Mouse (Mus musculus) hindbrain, embryonic 16.5 days (tissue): ENCODE data around the gene Mycbpap. TPM values are rescaled to one million over a fixed set of nuclear protein-coding genes. Genes with fewer than 3 reads are reported as not detected.

ENCODE experiments used
- ATAC-seq: fragments of 200-750 bp; cut with Nextera tagmentation; 2 replicates; pipeline ENCODE4 v1.8.0; 2017; ENCODE audit warnings: moderate TSS enrichment, moderate library complexity
- H3K27ac ChIP-seq: fragments of 300-500 bp; sonication (generic); 2 replicates; pipeline ENCODE4 v1.5.1; 2014; ENCODE audit warnings: low read depth, mild to moderate bottlenecking, control low read depth, low read length, moderate library complexity
- H3K27me3 ChIP-seq: fragments of 300-500 bp; sonication (generic); replicated peaks from 2 replicates; pipeline ENCODE4 v1.6.1; 2014; ENCODE audit warnings: low read length; ENCODE audit not compliant: control insufficient read depth, insufficient read depth
- H3K36me3 ChIP-seq: fragments of 300-500 bp; sonication (generic); 2 replicates; pipeline ENCODE4 v1.6.1; 2014; ENCODE audit warnings: mild to moderate bottlenecking, low read length, moderate library complexity, mixed read lengths; ENCODE audit not compliant: control insufficient read depth, insufficient read depth
- H3K4me1 ChIP-seq: fragments of 300-500 bp; sonication (generic); 2 replicates; pipeline ENCODE4 v1.6.1; 2014; ENCODE audit warnings: low read depth, low read length; ENCODE audit not compliant: control insufficient read depth, insufficient read depth
- H3K4me2 ChIP-seq: fragments of 300-500 bp; sonication (generic); 2 replicates; pipeline ENCODE4 v1.6.1; 2014; ENCODE audit warnings: mild to moderate bottlenecking, low read length, control low read depth, moderate library complexity
- H3K4me3 ChIP-seq: fragments of 300-500 bp; sonication (generic); 2 replicates; pipeline ENCODE4 v1.5.1; 2014; ENCODE audit warnings: mild to moderate bottlenecking, low read length, control low read depth, moderate library complexity
- H3K9ac ChIP-seq: fragments of 300-500 bp; sonication (generic); 2 replicates; pipeline ENCODE4 v1.6.1; 2014; ENCODE audit warnings: low read depth, mild to moderate bottlenecking, control low read depth, low read length, moderate library complexity
- H3K9me3 ChIP-seq: fragments of 300-500 bp; sonication (generic); 2 replicates; pipeline ENCODE4 v1.6.1; 2014; ENCODE audit warnings: mild to moderate bottlenecking, low read length, moderate library complexity; ENCODE audit not compliant: control insufficient read depth
- WGBS: fragments of 180-500 bp; shearing (Covaris S2); extraction: QIAGEN DNeasy Blood & Tissue Kit; methylation state at CpG from one replicate; pipeline ENCODE4 v1.1.7; 2014; 5-methylcytosine and 5-hydroxymethylcytosine counted together
- polyA plus RNA-seq: library from polyadenylated mRNA; unstranded; fragments of >200 nt; fragmentation: Nextera tagmentation; extraction: Ambion mirVana; gene quantifications from 2 replicates; pipeline ENCODE4 v1.2.1, GENCODE M21; 2015

The Mycbpap gene
- polyA plus RNA-seq, 1 experiment from 2014 or later = 3.7 TPM

- no peak overlapping the region for H3K4me3 ChIP-seq
- no peak for ATAC-seq
- no peak overlapping the region for H3K9ac ChIP-seq
- peaks cover 3% of the 10 kb centered on the region; the same call in 1 of the 2 replicates for H3K4me1 ChIP-seq
- H3K27ac ChIP-seq = no peak overlapping the region
- H3K36me3 ChIP-seq = no peaks in the 10 kb centered on the region
- WGBS = 91% methylated on average over 11 of the region's 11 CpGs
- H3K27me3 ChIP-seq = peaks cover 3% of the 10 kb centered on the region
- no peaks in the 10 kb centered on the region for H3K9me3 ChIP-seq
- H3K4me2 ChIP-seq = no peak overlapping the region
Observed at GRCm38 (mm10) chr11:94488767-94489533, 32.6 kb downstream of the Mycbpap start.

GRCm38 (mm10) chr11:94486001-94486400 is 35.5 kb downstream of the Mycbpap start, which contains the start of gene Spata20:
Gene Spata20, minus strand, starts transcription at chr11:94486179.
- H3K4me2 ChIP-seq = peak within 1 kb of the TSS; percentile 51
- H3K4me3 ChIP-seq = peak within 1 kb of the TSS; percentile 21
- H3K27me3 ChIP-seq = no peaks in the 10 kb centered on the region
- no peak within 1 kb of the TSS for H3K27ac ChIP-seq
- no peaks in the 10 kb centered on the region for H3K9me3 ChIP-seq
- WGBS = 3% methylated on average over 24 of the region's 24 CpGs
- H3K36me3 ChIP-seq = no peaks in the 10 kb centered on the region
- H3K4me1 ChIP-seq = peaks cover 2% of the 10 kb centered on the region; the same call in 1 of the 2 replicates
- ATAC-seq = peak; percentile 86
- H3K9ac ChIP-seq = peak within 1 kb of the TSS; percentile 55

- 84% methylated on average over 5 of the region's 5 CpGs for WGBS
- Histone ChIP-seq H3K4me1 (no peaks in the 10 kb centered on the region), H3K27me3 (no peaks in the 10 kb centered on the region), H3K27ac (no peak overlapping the region), H3K4me3 (no peak overlapping the region), H3K4me2 (no peak overlapping the region), H3K9me3 (no peaks in the 10 kb centered on the region), H3K36me3 (no peaks in the 10 kb centered on the region), H3K9ac (no peak overlapping the region)
- no peak for ATAC-seq
Observed at GRCm38 (mm10) chr11:94485223-94485622, 36.3 kb downstream of the Mycbpap start.

- no peak for ATAC-seq
- no peaks in the 10 kb centered on the region for H3K27me3 ChIP-seq
- H3K4me1 ChIP-seq = no peaks in the 10 kb centered on the region
- WGBS = 87% methylated on average over 9 of the region's 9 CpGs
- no peak overlapping the region for H3K4me2 ChIP-seq
- no peaks in the 10 kb centered on the region for H3K36me3 ChIP-seq
- H3K27ac ChIP-seq = no peak overlapping the region
- no peak overlapping the region for H3K9ac ChIP-seq
- H3K4me3 ChIP-seq = no peak overlapping the region
- H3K9me3 ChIP-seq = no peaks in the 10 kb centered on the region
Observed at GRCm38 (mm10) chr11:94484636-94485035, 36.9 kb downstream of the Mycbpap start.

- Histone ChIP-seq H3K27ac (no peak overlapping the region), H3K27me3 (no peaks in the 10 kb centered on the region), H3K4me2 (no peak overlapping the region), H3K9me3 (no peaks in the 10 kb centered on the region), H3K36me3 (no peaks in the 10 kb centered on the region), H3K4me3 (no peak overlapping the region), H3K9ac (no peak overlapping the region), H3K4me1 (no peaks in the 10 kb centered on the region)
- no peak for ATAC-seq
- WGBS = 83% methylated on average over 14 of the region's 14 CpGs
Observed at GRCm38 (mm10) chr11:94483921-94484320, 37.6 kb downstream of the Mycbpap start.

DNA sequence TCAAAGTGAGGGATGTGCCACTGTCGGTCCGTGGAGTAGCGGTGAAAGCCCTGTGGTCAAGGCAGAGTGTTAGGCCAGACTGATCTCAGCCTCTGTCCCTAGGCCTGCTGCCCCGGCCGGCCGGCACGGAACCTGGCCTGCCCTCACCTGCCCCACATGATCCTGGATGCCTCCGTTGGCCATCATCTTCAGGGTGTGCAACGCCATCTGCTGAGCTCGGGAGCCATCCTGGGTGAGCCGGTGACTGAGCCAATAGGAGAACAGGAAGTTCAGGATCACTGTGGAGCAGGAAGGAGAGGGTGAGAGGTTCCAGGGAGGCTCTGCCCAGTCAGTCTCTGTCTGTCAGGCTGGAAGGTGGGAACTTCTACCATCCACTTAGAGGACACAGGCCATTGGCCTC is 38.1 kb downstream of the Mycbpap start:
- ATAC-seq = no peak
- Histone ChIP-seq H3K4me2 (no peak overlapping the region), H3K36me3 (no peaks in the 10 kb centered on the region), H3K4me3 (no peak overlapping the region), H3K27me3 (no peaks in the 10 kb centered on the region), H3K9ac (no peak overlapping the region), H3K9me3 (no peaks in the 10 kb centered on the region), H3K27ac (no peak overlapping the region), H3K4me1 (no peaks in the 10 kb centered on the region)
- 78% methylated on average over 11 of the region's 11 CpGs for WGBS

GRCm38 (mm10) chr11:94482738-94483137 is 38.8 kb downstream of the Mycbpap start:
- H3K4me1 ChIP-seq = no peaks in the 10 kb centered on the region
- 92% methylated on average over 11 of the region's 11 CpGs for WGBS
- H3K4me2 ChIP-seq = no peak overlapping the region
- no peak overlapping the region for H3K4me3 ChIP-seq
- no peaks in the 10 kb centered on the region for H3K36me3 ChIP-seq
- H3K27ac ChIP-seq = no peak overlapping the region
- H3K27me3 ChIP-seq = no peaks in the 10 kb centered on the region
- ATAC-seq = no peak
- H3K9me3 ChIP-seq = no peaks in the 10 kb centered on the region
- no peak overlapping the region for H3K9ac ChIP-seq

DNA sequence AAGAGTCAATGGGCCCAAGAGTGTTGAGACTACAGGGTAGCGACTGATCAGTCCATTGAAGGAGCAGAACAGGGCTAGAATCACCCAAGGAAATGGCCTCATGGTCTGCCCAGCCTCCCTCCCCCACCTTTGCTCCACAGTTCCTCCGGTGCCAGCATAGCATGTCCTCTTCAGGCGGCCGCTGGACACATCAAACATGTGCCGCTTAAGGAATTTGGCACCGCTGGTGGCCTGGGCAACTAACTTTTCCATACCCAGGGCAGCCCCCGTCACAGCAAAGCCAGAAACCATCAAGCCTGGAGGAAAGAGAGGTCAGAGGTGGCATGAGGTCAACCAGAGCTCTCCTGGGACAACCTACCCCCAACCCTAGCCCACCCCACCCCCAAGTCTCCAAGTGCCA is 39.6 kb downstream of the Mycbpap start:
- ATAC-seq = no peak
- Histone ChIP-seq H3K9ac (no peak overlapping the region), H3K27me3 (no peaks in the 10 kb centered on the region), H3K36me3 (no peaks in the 10 kb centered on the region), H3K9me3 (no peaks in the 10 kb centered on the region), H3K4me1 (no peaks in the 10 kb centered on the region), H3K27ac (no peak overlapping the region), H3K4me2 (no peak overlapping the region), H3K4me3 (no peak overlapping the region)
- 93% methylated on average over 7 of the region's 7 CpGs for WGBS

DNA sequence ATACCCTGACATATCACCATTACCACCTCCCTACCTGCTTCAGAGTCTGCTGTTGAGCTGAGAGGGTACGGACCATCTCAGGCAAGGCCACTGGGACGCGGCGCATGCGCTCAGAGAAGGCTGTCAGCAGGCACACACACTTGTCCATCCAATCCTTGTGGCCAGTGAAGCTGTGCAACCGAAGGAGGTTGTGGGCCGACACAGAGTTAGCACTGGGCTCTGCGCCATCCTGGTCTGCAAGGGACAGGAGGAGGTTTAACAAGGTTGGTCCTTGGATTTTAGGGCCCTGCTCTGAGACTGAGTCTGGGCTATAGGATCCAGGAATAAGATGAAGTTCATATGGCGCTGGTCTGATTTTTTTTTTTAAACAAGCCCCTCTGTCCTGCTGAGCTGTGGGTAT is 41.2 kb downstream of the Mycbpap start:
- H3K36me3 ChIP-seq = no peaks in the 10 kb centered on the region
- ATAC-seq = no peak
- WGBS = 79% methylated on average over 9 of the region's 9 CpGs
- H3K4me3 ChIP-seq = no peak overlapping the region
- H3K9me3 ChIP-seq = no peaks in the 10 kb centered on the region
- peaks cover 6% of the 10 kb centered on the region for H3K4me1 ChIP-seq
- H3K27ac ChIP-seq = no peak overlapping the region
- no peaks in the 10 kb centered on the region for H3K27me3 ChIP-seq
- no peak overlapping the region for H3K9ac ChIP-seq
- H3K4me2 ChIP-seq = no peak overlapping the region
